Mouse (Mus musculus) intestine, postnatal 0 days (tissue): Measurements from ENCODE around the gene Map3k5. TPM values are rescaled to one million over a fixed set of nuclear protein-coding genes. Genes with fewer than 3 reads are reported as not detected.

Source experiments
- ATAC-seq: fragments of 200-750 bp; cut with Nextera tagmentation; 2 replicates; pipeline ENCODE4 v1.8.0; 2017; ENCODE audit warnings: mild to moderate bottlenecking, moderate TSS enrichment, moderate library complexity
- H3K27ac ChIP-seq: fragments of 300-500 bp; sonication (generic); 2 replicates; pipeline ENCODE4 v1.5.1; 2014; ENCODE audit warnings: mild to moderate bottlenecking, low read depth, low read length, moderate library complexity
- H3K27me3 ChIP-seq: fragments of 300-500 bp; sonication (generic); replicated peaks from 2 replicates; pipeline ENCODE4 v1.6.1; 2014; ENCODE audit warnings: low read length, mixed read lengths; ENCODE audit not compliant: control insufficient read depth, insufficient read depth
- H3K36me3 ChIP-seq: fragments of 300-500 bp; sonication (generic); 2 replicates; pipeline ENCODE4 v1.6.1; 2014; ENCODE audit warnings: mild to moderate bottlenecking, moderate library complexity; ENCODE audit not compliant: control insufficient read depth, insufficient read depth
- H3K4me1 ChIP-seq: fragments of 300-500 bp; sonication (generic); replicated peaks from 2 replicates; pipeline ENCODE4 v1.6.1; 2014; ENCODE audit warnings: antibody characterized with exemption, low read length, mixed read lengths; ENCODE audit not compliant: control insufficient read depth, insufficient read depth
- H3K4me2 ChIP-seq: fragments of 300-500 bp; sonication (generic); replicated peaks from 2 replicates; pipeline ENCODE4 v1.6.1; 2014; ENCODE audit warnings: low read depth, mild to moderate bottlenecking, moderate library complexity
- H3K4me3 ChIP-seq: fragments of 300-500 bp; sonication (generic); 2 replicates; pipeline ENCODE4 v1.5.1; 2014; ENCODE audit warnings: low read depth, low read length
- H3K9ac ChIP-seq: fragments of 300-500 bp; sonication (generic); 2 replicates; pipeline ENCODE4 v1.6.1; 2014; ENCODE audit warnings: mild to moderate bottlenecking, low read depth, low read length
- H3K9me3 ChIP-seq: fragments of 300-500 bp; sonication (generic); 2 replicates; pipeline ENCODE4 v1.6.1; 2016; ENCODE audit warnings: mixed run types; ENCODE audit not compliant: control insufficient read depth
- CTCF ChIP-seq: sonication (generic); IDR thresholded peaks from 2 replicates; pipeline ENCODE4 v1.5.1; 2016; ENCODE audit warnings: low read depth, mild to moderate bottlenecking, control low read depth, antibody characterized with exemption, moderate library complexity
- WGBS: fragments of 180-500 bp; shearing (Covaris S2); extraction: QIAGEN DNeasy Blood & Tissue Kit; methylation state at CpG from one replicate; pipeline ENCODE4 v1.1.7; 2014; 5-methylcytosine and 5-hydroxymethylcytosine counted together
- polyA plus RNA-seq: library from polyadenylated mRNA; unstranded; fragments of >200 nt; fragmentation: Nextera tagmentation; extraction: Ambion mirVana; gene quantifications from 2 replicates; pipeline ENCODE4 v1.2.1, GENCODE M21; 2015

The Map3k5 gene
- polyA plus RNA-seq, 1 experiment from 2014 or later: 1.5 TPM

- 76% methylated on average over 12 of the region's 12 CpGs for WGBS
- no peak for ATAC-seq
- H3K27ac ChIP-seq: no peak overlapping the region
Observed at GRCm38 (mm10) chr10:20171209-20171608, 236.9 kb downstream of the Map3k5 start.

GRCm38 (mm10) chr10:20171756-20172155, 237.5 kb downstream of the Map3k5 start:
- Histone ChIP-seq H3K9ac (no peak overlapping the region), H3K27me3 (no peaks in the 10 kb centered on the region), H3K4me3 (no peak overlapping the region), H3K36me3 (no peaks in the 10 kb centered on the region), H3K4me2 (no peak overlapping the region), H3K9me3 (no peaks in the 10 kb centered on the region; the same call in 1 of the 2 replicates), H3K27ac (no peak overlapping the region), H3K4me1 (peaks cover 10% of the 10 kb centered on the region; the same call in 1 of the 2 replicates)
- 64% methylated on average over 4 of the region's 4 CpGs for WGBS
- ATAC-seq: no peak
- no peak for TF ChIP-seq CTCF

More at GRCm38 (mm10) chr10:20171209-20171608, 236.9 kb downstream of the Map3k5 start:
- H3K4me3 ChIP-seq: no peak overlapping the region
- H3K4me1 ChIP-seq: peaks cover 9% of the 10 kb centered on the region; the same call in 1 of the 2 replicates
- no peaks in the 10 kb centered on the region for H3K27me3 ChIP-seq
- no peak for TF ChIP-seq CTCF
- 0 out of 2 replicates have a peak overlapping the region, but pooled peaks have one; percentile 50 for H3K4me2 ChIP-seq
- H3K9me3 ChIP-seq: no peaks in the 10 kb centered on the region; the same call in 1 of the 2 replicates
- H3K36me3 ChIP-seq: no peaks in the 10 kb centered on the region
- H3K9ac ChIP-seq: no peak overlapping the region

GRCm38 (mm10) chr10:20173733-20174132, 239.5 kb downstream of the Map3k5 start:
- no peak for TF ChIP-seq CTCF
- no peaks in the 10 kb centered on the region for H3K36me3 ChIP-seq
- no peak overlapping the region for H3K4me3 ChIP-seq
- no peak for ATAC-seq
- 0 out of 2 replicates have a peak, but pooled peaks cover 4% of the 10 kb centered on the region for H3K4me1 ChIP-seq
- H3K27ac ChIP-seq: no peak overlapping the region
- no peaks in the 10 kb centered on the region for H3K27me3 ChIP-seq
- no peak overlapping the region for H3K4me2 ChIP-seq
- H3K9me3 ChIP-seq: no peaks in the 10 kb centered on the region; the same call in 1 of the 2 replicates
- H3K9ac ChIP-seq: no peak overlapping the region
- 59% methylated on average over 4 of the region's 4 CpGs for WGBS

- Histone ChIP-seq H3K36me3 (no peaks in the 10 kb centered on the region), H3K27me3 (no peaks in the 10 kb centered on the region), H3K9me3 (no peaks in the 10 kb centered on the region; the same call in 1 of the 2 replicates), H3K4me3 (no peak overlapping the region), H3K27ac (peak overlapping the region; percentile 62), H3K4me2 (no peak overlapping the region), H3K4me1 (0 out of 2 replicates have a peak, but pooled peaks cover 4% of the 10 kb centered on the region), H3K9ac (no peak overlapping the region)
- ATAC-seq: no peak
- WGBS: 54% methylated on average over 7 of the region's 7 CpGs
- no peak for TF ChIP-seq CTCF
Observed at GRCm38 (mm10) chr10:20176054-20176453, 241.8 kb downstream of the Map3k5 start.

- H3K36me3 ChIP-seq: no peaks in the 10 kb centered on the region
- ATAC-seq: peak; percentile 87
- 0 out of 2 replicates have a peak, but pooled peaks cover 4% of the 10 kb centered on the region for H3K4me1 ChIP-seq
- no peaks in the 10 kb centered on the region for H3K27me3 ChIP-seq
- H3K9ac ChIP-seq: no peak overlapping the region
- H3K9me3 ChIP-seq: no peaks in the 10 kb centered on the region; the same call in 1 of the 2 replicates
- peak overlapping the region; percentile 24; the same call in 1 of the 2 replicates for H3K4me2 ChIP-seq
- 0 out of 2 replicates have a peak, but pooled peaks have one; percentile 7 for TF ChIP-seq CTCF
- 18% methylated on average over 12 of the region's 12 CpGs for WGBS
- H3K27ac ChIP-seq: peak overlapping the region; percentile 73
- H3K4me3 ChIP-seq: no peak overlapping the region
Observed at GRCm38 (mm10) chr10:20178807-20179605, 244.7 kb downstream of the Map3k5 start.

- 18% methylated on average over 10 of the region's 10 CpGs for WGBS
- 0 out of 2 replicates have a peak, but pooled peaks cover 4% of the 10 kb centered on the region for H3K4me1 ChIP-seq
- no peaks in the 10 kb centered on the region for H3K9me3 ChIP-seq
- no peak overlapping the region for H3K4me3 ChIP-seq
- TF ChIP-seq CTCF: no peak
- no peak overlapping the region for H3K9ac ChIP-seq
- no peak for ATAC-seq
- H3K27ac ChIP-seq: no peak overlapping the region
- no peaks in the 10 kb centered on the region for H3K36me3 ChIP-seq
- H3K4me2 ChIP-seq: no peak overlapping the region
- H3K27me3 ChIP-seq: no peaks in the 10 kb centered on the region
Observed at GRCm38 (mm10) chr10:20181198-20181597, 246.9 kb downstream of the Map3k5 start.
